Mouse (Mus musculus): ENCODE data around the gene Esrrg.
A peak's percentile ranks its signal among the peaks of the same experiment; 100 is the strongest.

Gene Esrrg

GRCm38 (mm10) chr1:188069849-188070248 lies 461.3 kb downstream of the Esrrg start:
- no peak for DNase-seq (ENCODE audit: low read depth, low spot score)

GRCm38 (mm10) chr1:188077561-188078195 lies 469.1 kb downstream of the Esrrg start:
- DNase-seq (ENCODE audit: low read depth, low spot score): no peak

- DNase-seq (ENCODE audit: low read depth, low spot score): peak; percentile 43
These were observed 471.8 kb downstream of the Esrrg start for GRCm38 (mm10) chr1:188080261-188080875.

GRCm38 (mm10) chr1:188082665-188083640 lies 474.4 kb downstream of the Esrrg start:
- peak; percentile 80 for DNase-seq (ENCODE audit: low read depth, low spot score)

- DNase-seq (ENCODE audit: low read depth, low spot score): no peak
These were observed 476.7 kb downstream of the Esrrg start for GRCm38 (mm10) chr1:188085116-188085879.

- DNase-seq (ENCODE audit: low read depth, low spot score): no peak
These were observed 485.1 kb downstream of the Esrrg start for GRCm38 (mm10) chr1:188093724-188094123.

- peak; percentile 35 for DNase-seq (ENCODE audit: low read depth, low spot score)
These were observed 493.2 kb downstream of the Esrrg start for GRCm38 (mm10) chr1:188101832-188102231.

- DNase-seq (ENCODE audit: low read depth, low spot score): no peak
These were observed 494.6 kb downstream of the Esrrg start for GRCm38 (mm10) chr1:188103179-188103578.

GRCm38 (mm10) chr1:188105516-188105915 lies 496.9 kb downstream of the Esrrg start:
- DNase-seq (ENCODE audit: low read depth, low spot score): no peak

- DNase-seq (ENCODE audit: low read depth, low spot score): no peak
These were observed 499.4 kb downstream of the Esrrg start for GRCm38 (mm10) chr1:188107946-188108345.

GRCm38 (mm10) chr1:188111552-188111951 lies 503.0 kb downstream of the Esrrg start:
- DNase-seq (ENCODE audit: low read depth, low spot score): no peak

- no peak for DNase-seq (ENCODE audit: low read depth, low spot score)
These were observed 504.6 kb downstream of the Esrrg start for GRCm38 (mm10) chr1:188113240-188113639.

- no peak for DNase-seq (ENCODE audit: low read depth, low spot score)
These were observed 509.5 kb downstream of the Esrrg start for GRCm38 (mm10) chr1:188118125-188118524.

GRCm38 (mm10) chr1:188119806-188120205 lies 511.2 kb downstream of the Esrrg start:
- DNase-seq (ENCODE audit: low read depth, low spot score): no peak

GRCm38 (mm10) chr1:188125521-188126021 lies 517.0 kb downstream of the Esrrg start:
- no peak for DNase-seq (ENCODE audit: low read depth, low spot score)

- DNase-seq (ENCODE audit: low read depth, low spot score): no peak
These were observed 527.5 kb downstream of the Esrrg start for GRCm38 (mm10) chr1:188136126-188136525.

GRCm38 (mm10) chr1:188139473-188139872 lies 530.9 kb downstream of the Esrrg start:
- no peak for DNase-seq (ENCODE audit: low read depth, low spot score)

GRCm38 (mm10) chr1:188140221-188140620 lies 531.6 kb downstream of the Esrrg start:
- DNase-seq (ENCODE audit: low read depth, low spot score): no peak

- no peak for DNase-seq (ENCODE audit: low read depth, low spot score)
These were observed 539.0 kb downstream of the Esrrg start for GRCm38 (mm10) chr1:188147381-188148156.

- no peak for DNase-seq (ENCODE audit: low read depth, low spot score)
These were observed 542.5 kb downstream of the Esrrg start for GRCm38 (mm10) chr1:188151066-188151465.
